Mouse (Mus musculus): ENCODE measurements around the gene Recql. TPM values are rescaled to one million over a fixed set of nuclear protein-coding genes. Genes with fewer than 3 reads are reported as not detected.

Gene Recql
- polyA plus RNA-seq, 1 experiment from 2014 or later: 16.1 TPM

- CTCF ChIA-PET: interaction anchor here (0.8 to 1.5 kb wide), 9 partner anchors 11 to 302 kb away, joined by 3 to 7 read pairs (median 4); no protein-coding TSS in a partner anchor
- POLR2A ChIA-PET: interaction anchor here (2.0 kb wide), 1 partner anchor 165 kb away, joined by 6 read pairs; no protein-coding TSS in a partner anchor
- no peak for DNase-seq (ENCODE audit: low read depth, low spot score)
- in situ Hi-C loops (cut with MboI; ENCODE audit: low pct_unique_long_range_greater_than_20kb): loop anchor here (5.0 to 10.0 kb wide), 3 partner anchors 151 to 859 kb away; no protein-coding TSS in a partner anchor
- TF ChIP-seq CTCF (IDR thresholded peaks at IDR 0.05): peak; percentile 86
- no peak for ATAC-seq
- H3K27me3 ChIP-seq: no peaks in the 10 kb centered on the region
Measured at GRCm38 (mm10) chr6:142343561-142343960, 43.3 kb downstream of the Recql start.

GRCm38 (mm10) chr6:142339576-142339975 lies 47.3 kb downstream of the Recql start:
- DNase-seq (ENCODE audit: low read depth, low spot score) (no peak), ATAC-seq (peak; percentile 69)
- ChIA-PET CTCF (no interaction called here), POLR2A (no interaction called here)
- no peak for TF ChIP-seq CTCF (IDR thresholded peaks at IDR 0.05)
- H3K27me3 ChIP-seq: no peaks in the 10 kb centered on the region
- in situ Hi-C loops (cut with MboI; ENCODE audit: low pct_unique_long_range_greater_than_20kb): loop anchor here (5.0 kb wide), 2 partner anchors 47 to 122 kb away; no protein-coding TSS in a partner anchor

GRCm38 (mm10) chr6:142338961-142339360 lies 47.9 kb downstream of the Recql start:
- ChIA-PET POLR2A (no interaction called here), CTCF (interaction anchor here (1.0 kb wide), 1 partner anchor 9 kb away, joined by 3 read pairs; no protein-coding TSS in a partner anchor)
- ATAC-seq (no peak), DNase-seq (ENCODE audit: low read depth, low spot score) (no peak)
- TF ChIP-seq CTCF (IDR thresholded peaks at IDR 0.05): no peak
- H3K27me3 ChIP-seq: no peaks in the 10 kb centered on the region
- in situ Hi-C loops (cut with MboI; ENCODE audit: low pct_unique_long_range_greater_than_20kb): loop anchor here (5.0 kb wide), 2 partner anchors 47 to 122 kb away; no protein-coding TSS in a partner anchor

DNA sequence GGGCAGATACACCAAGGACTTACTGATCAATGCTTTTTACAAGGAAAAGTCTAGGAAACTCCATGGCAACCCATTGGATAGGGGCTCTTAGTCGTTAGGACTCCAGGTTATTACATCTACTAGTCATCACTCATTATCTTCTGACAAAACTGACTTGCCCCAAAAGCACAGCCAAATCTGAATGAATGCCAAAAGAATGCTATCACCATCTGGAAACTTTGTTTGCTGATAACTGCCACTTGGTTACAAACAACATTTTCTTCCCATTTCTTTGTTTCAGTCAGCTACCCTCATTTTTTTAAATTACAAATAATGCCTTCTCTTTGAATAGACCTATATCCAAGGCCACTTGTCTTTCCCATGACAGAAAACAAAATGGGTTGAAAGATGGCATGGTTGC lies 57.7 kb downstream of the Recql start:
- ChIA-PET POLR2A (no interaction called here), CTCF (interaction anchor here (0.8 to 1.8 kb wide), 3 partner anchors 9 to 27 kb away, joined by 3 to 4 read pairs (median 3); no protein-coding TSS in a partner anchor)
- no peaks in the 10 kb centered on the region for H3K27me3 ChIP-seq
- ATAC-seq (no peak), DNase-seq (ENCODE audit: low read depth, low spot score) (no peak)
- in situ Hi-C loops (cut with MboI; ENCODE audit: low pct_unique_long_range_greater_than_20kb): no loop called here
- TF ChIP-seq CTCF (IDR thresholded peaks at IDR 0.05): no peak

DNA sequence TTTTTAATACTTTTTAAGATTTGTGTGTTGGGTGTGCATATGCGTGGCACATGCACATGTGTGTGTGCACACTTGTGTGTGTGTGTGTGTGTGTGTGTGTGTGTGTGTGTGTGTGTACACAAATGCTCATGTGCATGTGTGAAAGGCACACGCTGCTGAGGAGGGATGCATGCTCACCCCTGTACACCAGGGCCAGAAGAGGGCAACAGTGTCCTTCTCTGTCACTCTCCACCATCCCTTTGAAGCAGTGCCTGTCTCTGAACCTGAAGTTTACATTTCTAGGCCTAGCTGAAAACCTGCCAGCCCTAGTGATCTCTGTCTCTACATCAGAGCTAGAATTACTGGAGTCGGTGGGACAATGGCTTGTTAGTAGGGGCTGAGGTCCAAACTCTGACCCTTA lies 60.3 kb downstream of the Recql start:
- ATAC-seq: no peak
- H3K27me3 ChIP-seq: no peaks in the 10 kb centered on the region
- DNase-seq (ENCODE audit: low read depth, low spot score): no peak
- POLR2A ChIA-PET: no interaction called here
- TF ChIP-seq CTCF (IDR thresholded peaks at IDR 0.05): peak; percentile 35
- CTCF ChIA-PET: interaction anchor here (1.0 kb wide), 1 partner anchor 117 kb away, joined by 3 read pairs; no protein-coding TSS in a partner anchor
- in situ Hi-C loops (cut with MboI; ENCODE audit: low pct_unique_long_range_greater_than_20kb): no loop called here

DNA sequence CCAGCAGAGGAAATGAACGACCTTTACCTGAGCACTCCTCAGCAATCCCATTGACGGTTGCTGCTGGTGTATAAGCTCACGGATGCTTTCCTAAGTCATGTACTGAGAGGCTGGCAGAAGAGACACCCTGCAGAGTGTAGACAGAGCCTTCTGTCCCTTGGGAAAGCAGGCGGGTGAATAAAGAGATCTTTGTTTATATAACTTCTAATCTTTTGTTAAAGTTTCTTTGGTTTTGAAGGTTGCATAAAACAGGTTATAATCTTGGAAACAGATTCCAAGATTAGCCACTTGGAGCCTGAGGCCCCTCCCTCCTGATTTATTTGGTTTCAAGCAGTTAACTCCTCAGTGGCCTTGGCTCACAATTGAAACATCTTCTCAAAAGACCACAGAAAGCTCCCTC lies 64.0 kb downstream of the Recql start, which contains the start of gene Slco1a5:
TSS of gene Slco1a5 (minus strand) at position 101 of the 400 bp plus-strand sequence.
- CTCF ChIA-PET: interaction anchor here (1.1 kb wide), 1 partner anchor 18 kb away, joined by 4 read pairs; no protein-coding TSS in a partner anchor
- POLR2A ChIA-PET: no interaction called here
- no peak for DNase-seq (ENCODE audit: low read depth, low spot score)
- TF ChIP-seq CTCF (IDR thresholded peaks at IDR 0.05): no peak
- H3K27me3 ChIP-seq: no peaks in the 10 kb centered on the region
- ATAC-seq: no peak
- in situ Hi-C loops (cut with MboI; ENCODE audit: low pct_unique_long_range_greater_than_20kb): no loop called here

GRCm38 (mm10) chr6:142317106-142317505 lies 69.8 kb downstream of the Recql start:
- DNase-seq (ENCODE audit: low read depth, low spot score) (no peak), ATAC-seq (no peak)
- POLR2A ChIA-PET: no interaction called here
- CTCF ChIA-PET: no interaction called here
- no peak for TF ChIP-seq CTCF (IDR thresholded peaks at IDR 0.05)
- in situ Hi-C loops (cut with MboI; ENCODE audit: low pct_unique_long_range_greater_than_20kb): no loop called here
- no peaks in the 10 kb centered on the region for H3K27me3 ChIP-seq

GRCm38 (mm10) chr6:142314285-142314684 lies 72.6 kb downstream of the Recql start:
- CTCF ChIA-PET: no interaction called here
- in situ Hi-C loops (cut with MboI; ENCODE audit: low pct_unique_long_range_greater_than_20kb): no loop called here
- no peak for TF ChIP-seq CTCF (IDR thresholded peaks at IDR 0.05)

DNA sequence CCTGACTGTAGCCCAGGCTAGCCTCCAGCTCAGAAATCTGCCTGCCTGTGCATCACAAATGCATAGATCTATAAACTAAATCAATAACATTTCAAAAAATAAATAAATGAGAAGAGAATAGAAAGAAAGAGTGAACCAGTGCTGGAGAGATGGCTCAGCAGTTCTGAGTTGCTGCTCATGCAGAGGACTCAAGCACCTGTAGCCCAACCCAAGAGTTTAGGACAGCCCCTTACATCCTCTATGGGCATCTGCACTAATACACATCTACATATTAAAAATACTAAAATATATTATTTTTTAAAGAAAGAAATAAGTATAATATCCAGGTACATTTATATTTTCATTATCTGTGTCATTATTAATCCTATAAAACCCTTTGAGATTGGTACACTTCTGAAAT lies 81.8 kb downstream of the Recql start:
- DNase-seq (ENCODE audit: low read depth, low spot score) (no peak), ATAC-seq (no peak)
- H3K27me3 ChIP-seq: no peaks in the 10 kb centered on the region
- in situ Hi-C loops (cut with MboI; ENCODE audit: low pct_unique_long_range_greater_than_20kb): no loop called here
- no peak for TF ChIP-seq CTCF (IDR thresholded peaks at IDR 0.05)
- CTCF ChIA-PET: interaction anchor here (1.0 kb wide), 1 partner anchor 17 kb away, joined by 4 read pairs; the partner anchor contains the start of gene Slco1a5
- POLR2A ChIA-PET: no interaction called here

More at GRCm38 (mm10) chr6:142314285-142314684, 72.6 kb downstream of the Recql start:
- H3K27me3 ChIP-seq: no peaks in the 10 kb centered on the region
- ATAC-seq: no peak
- POLR2A ChIA-PET: no interaction called here
- DNase-seq (ENCODE audit: low read depth, low spot score): no peak

Other genes starting within 250 kb of the Recql start
- 25.1 TPM for gene Slco1a6, start 178.6 kb downstream of the Recql start, polyA plus RNA-seq (2021)
- gene Iapp, start 88.7 kb downstream of the Recql start, polyA plus RNA-seq (2021): 0.35 TPM
- 6.0 TPM for gene Slco1a5, start 64.1 kb downstream of the Recql start, polyA plus RNA-seq (2021)
- 33.0 TPM for gene Pyroxd1, start 41.4 kb downstream of the Recql start, polyA plus RNA-seq (2021)
- gene Golt1b, start 134 bp upstream of the Recql start, polyA plus RNA-seq (2021): 44.6 TPM
- 0.06 TPM for gene Spx, start 26.4 kb upstream of the Recql start, polyA plus RNA-seq (2021)
- gene Gys2, start 86.0 kb upstream of the Recql start, polyA plus RNA-seq (2021): not detected
- gene Ldhb, start 120.9 kb upstream of the Recql start, polyA plus RNA-seq (2021): 1,843 TPM
- gene Kcnj8, start 184.5 kb upstream of the Recql start, polyA plus RNA-seq (2021): not detected